Mouse (Mus musculus) ES-E14 (cell line): Measurements from ENCODE around the gene Rora. TPM values are rescaled to one million over a fixed set of nuclear protein-coding genes. Genes with fewer than 3 reads are reported as not detected.

Experiments used
- DNase-seq: peaks from one replicate; pipeline ENCODE4 v3.0.0-alpha.2; 2013; ENCODE audit warnings: low read depth, low spot score
- H3K27ac ChIP-seq: 2 replicates; pipeline ENCODE4 v1.5.1; 2012; ENCODE audit warnings: low read depth, mild to moderate bottlenecking, low read length, moderate library complexity, mixed read lengths; ENCODE audit not compliant: poor library complexity, insufficient read depth, severe bottlenecking
- H3K36me3 ChIP-seq: 2 replicates; pipeline ENCODE4 v1.6.1; 2012; ENCODE audit warnings: mild to moderate bottlenecking, low read length, moderate library complexity, mixed read lengths; ENCODE audit not compliant: control insufficient read depth, poor library complexity, insufficient read depth, severe bottlenecking
- H3K4me1 ChIP-seq, 2 experiments: fragments of 150-350 bp in 1 of 2; sonication (generic) in 1 of 2; 2 replicates each; pipeline ENCODE4 v1.6.1; 2012; ENCODE audit warnings: low read length in 2 of 2, mild to moderate bottlenecking in 1 of 2, mixed read lengths in 1 of 2; ENCODE audit not compliant: control insufficient read depth in 2 of 2, insufficient read depth in 2 of 2, poor library complexity in 1 of 2
- H3K4me3 ChIP-seq, 2 experiments: fragments of 150-350 bp in 1 of 2; sonication (generic) in 1 of 2; 2 replicates each; pipeline ENCODE4 v1.5.1; 2012; ENCODE audit warnings: low read length in 2 of 2, low read depth in 1 of 2, mild to moderate bottlenecking in 1 of 2, mixed read lengths in 1 of 2; ENCODE audit not compliant: insufficient read depth in 1 of 2, poor library complexity in 1 of 2, severe bottlenecking in 1 of 2
- H3K9ac ChIP-seq: 2 replicates; pipeline ENCODE4 v1.6.1; 2012; ENCODE audit warnings: low read depth, mild to moderate bottlenecking, low read length, mixed read lengths; ENCODE audit not compliant: poor library complexity, insufficient read depth, severe bottlenecking
- H3K9me3 ChIP-seq: fragments of 150-350 bp; sonication (generic); 2 replicates; pipeline ENCODE4 v1.6.1; 2012; ENCODE audit warnings: low read depth, mild to moderate bottlenecking, low read length; ENCODE audit not compliant: control insufficient read depth, insufficient read depth
- CHD2 ChIP-seq: IDR thresholded peaks from 2 replicates; pipeline ENCODE4 v1.6.1; 2014; ENCODE audit warnings: mild to moderate bottlenecking, low read depth, low read length, inconsistent platforms
- HCFC1 ChIP-seq: IDR thresholded peaks from 2 replicates; pipeline ENCODE4 v1.6.1; 2012; ENCODE audit warnings: low read length, inconsistent platforms, borderline replicate concordance; ENCODE audit not compliant: insufficient read depth
- MAFK ChIP-seq: IDR thresholded peaks from 2 replicates; pipeline ENCODE4 v1.6.1; 2014; ENCODE audit warnings: mild to moderate bottlenecking, low read depth, low read length, inconsistent platforms; ENCODE audit not compliant: insufficient read depth
- ZC3H11A ChIP-seq: IDR thresholded peaks from 2 replicates; pipeline ENCODE4 v1.6.1; 2012; ENCODE audit warnings: low read depth, mild to moderate bottlenecking, inconsistent platforms, low read length, borderline replicate concordance
- ZNF384 ChIP-seq: IDR thresholded peaks from 2 replicates; pipeline ENCODE4 v1.6.1; 2012; ENCODE audit warnings: low read depth, low read length, inconsistent platforms
- in situ Hi-C, 2 experiments: fragments of 600-800 bp; cut with MboI; formaldehyde crosslinking; loops; one replicate each; pipeline ENCODE4 v1.15.1; 2025; ENCODE audit warnings: low sequenced_read_pairs in 2 of 2, inconsistent platforms in 1 of 2; ENCODE audit not compliant: unreplicated experiment in 2 of 2
- total RNA-seq: library from RNA; depleted of rRNA; stranded (reverse); fragments of 300-350 nt; gene quantifications from 2 replicates; pipeline ENCODE4 v1.2.3, GENCODE M21; 2012

Gene Rora
- total RNA-seq, 1 experiment = 2.1 TPM

GRCm38 (mm10) chr9:68859500-68859899 lies 205.9 kb downstream of the Rora start:
- no peak overlapping the region for H3K27ac ChIP-seq
- no peaks in the 10 kb centered on the region for H3K9me3 ChIP-seq
- no peak for DNase-seq
- no peak overlapping the region for H3K9ac ChIP-seq
- TF ChIP-seq HCFC1 (no peak), CHD2 (no peak), ZNF384 (no peak), MAFK (no peak), ZC3H11A (no peak)
- H3K4me3 ChIP-seq = no peak overlapping the region
- in situ Hi-C loops = no loop called here
- no peaks in the 10 kb centered on the region for H3K4me1 ChIP-seq
- H3K36me3 ChIP-seq = no peaks in the 10 kb centered on the region

DNA sequence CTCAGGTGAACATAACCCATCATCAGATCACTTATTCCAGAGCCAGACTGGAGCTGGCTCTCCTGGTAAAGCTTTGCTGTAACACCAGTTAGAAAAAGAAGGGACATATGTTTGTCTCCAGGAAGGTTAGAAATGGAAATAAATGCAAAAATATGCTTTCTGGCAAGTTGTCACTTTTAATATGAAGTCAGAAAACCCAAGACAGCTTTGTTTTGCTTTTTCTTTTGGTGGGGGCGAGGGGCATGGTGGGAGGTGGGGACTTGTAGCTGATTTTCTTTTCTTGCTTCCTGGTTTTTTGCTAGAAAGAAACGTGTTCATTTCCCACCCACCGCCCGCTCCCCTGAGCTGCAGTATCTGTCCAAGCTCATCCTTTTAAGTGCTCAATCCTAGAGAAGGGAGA lies 212.7 kb downstream of the Rora start:
- no peak for DNase-seq
- TF ChIP-seq MAFK (no peak), ZC3H11A (no peak), ZNF384 (no peak), CHD2 (no peak), HCFC1 (no peak)
- Histone ChIP-seq H3K27ac (no peak overlapping the region), H3K4me3 (no peak overlapping the region), H3K36me3 (no peaks in the 10 kb centered on the region), H3K4me1 (no peaks in the 10 kb centered on the region; a peak in 1 of 4 replicates), H3K9ac (no peak overlapping the region), H3K9me3 (no peaks in the 10 kb centered on the region)
- in situ Hi-C loops = no loop called here

GRCm38 (mm10) chr9:68873838-68874237 lies 220.3 kb downstream of the Rora start:
- in situ Hi-C loops = no loop called here
- Histone ChIP-seq H3K9me3 (no peaks in the 10 kb centered on the region), H3K27ac (no peak overlapping the region), H3K4me3 (no peak overlapping the region), H3K36me3 (no peaks in the 10 kb centered on the region), H3K4me1 (no peaks in the 10 kb centered on the region; a peak in 1 of 4 replicates), H3K9ac (no peak overlapping the region)
- TF ChIP-seq MAFK (no peak), ZNF384 (no peak), ZC3H11A (no peak), CHD2 (no peak), HCFC1 (no peak)
- DNase-seq = no peak

DNA sequence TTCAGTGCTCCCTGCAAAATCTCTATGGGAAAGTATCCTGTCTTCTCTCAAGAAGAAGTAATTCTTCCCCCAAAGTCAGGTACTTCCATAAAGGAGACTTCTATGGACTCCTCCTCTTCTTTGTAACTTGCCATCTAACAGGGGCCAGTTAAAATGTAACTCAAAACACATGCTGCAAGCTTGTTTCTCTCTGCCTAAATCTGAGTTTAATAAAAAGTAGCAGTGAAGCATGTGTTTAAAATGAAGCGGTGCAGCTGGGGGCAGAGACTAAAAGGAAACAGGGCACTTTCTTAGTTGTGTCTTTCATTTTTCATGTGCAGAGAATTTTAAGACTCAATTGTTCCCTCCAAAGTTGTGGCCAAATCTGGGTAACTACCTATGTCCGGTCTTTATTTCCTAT lies 221.0 kb downstream of the Rora start:
- Histone ChIP-seq H3K4me3 (no peak overlapping the region), H3K9me3 (no peaks in the 10 kb centered on the region), H3K27ac (no peak overlapping the region), H3K36me3 (no peaks in the 10 kb centered on the region), H3K9ac (no peak overlapping the region), H3K4me1 (no peaks in the 10 kb centered on the region; a peak in 1 of 4 replicates)
- TF ChIP-seq ZC3H11A (no peak), ZNF384 (no peak), HCFC1 (no peak), CHD2 (no peak), MAFK (no peak)
- DNase-seq = no peak
- in situ Hi-C loops = no loop called here

GRCm38 (mm10) chr9:68875791-68876190 lies 222.2 kb downstream of the Rora start:
- no peak for DNase-seq
- Histone ChIP-seq H3K4me1 (no peaks in the 10 kb centered on the region; a peak in 2 of 4 replicates), H3K9ac (no peak overlapping the region), H3K4me3 (no peak overlapping the region), H3K9me3 (no peaks in the 10 kb centered on the region), H3K36me3 (no peaks in the 10 kb centered on the region), H3K27ac (no peak overlapping the region)
- TF ChIP-seq ZNF384 (no peak), MAFK (no peak), CHD2 (no peak), HCFC1 (no peak), ZC3H11A (no peak)
- in situ Hi-C loops = no loop called here
